Mouse (Mus musculus) adrenal gland, postnatal 10 days (tissue): ENCODE measurements around the gene Tln1. TPM values are rescaled to one million over a fixed set of nuclear protein-coding genes. Genes with fewer than 3 reads are reported as not detected.
A peak's percentile ranks its signal among the peaks of the same experiment; 100 is the strongest.

ENCODE experiments used
- DNase-seq: peaks from one replicate; pipeline ENCODE4 v3.0.0; 2021; ENCODE audit warnings: mixed read lengths
- total RNA-seq, 2 experiments: library from RNA; stranded (reverse); gene quantifications; 2 replicates each; pipeline ENCODE4 v1.2.3; 2021

Tln1 gene
- total RNA-seq, 2 experiments from 2014 or later, result 171 to 192 TPM

- no peak for DNase-seq
These were observed 15.3 kb downstream of the Tln1 start for GRCm38 (mm10) chr4:43547160-43547559.

- peak; percentile 84 for DNase-seq
These were observed 16.0 kb downstream of the Tln1 start for GRCm38 (mm10) chr4:43546375-43547047.

GRCm38 (mm10) chr4:43542044-43542443 lies 20.4 kb downstream of the Tln1 start:
- no peak for DNase-seq

GRCm38 (mm10) chr4:43536031-43536430 lies 26.5 kb downstream of the Tln1 start:
- no peak for DNase-seq

GRCm38 (mm10) chr4:43535628-43536027 lies 26.9 kb downstream of the Tln1 start:
- DNase-seq, result no peak

GRCm38 (mm10) chr4:43533270-43533669 lies 29.2 kb downstream of the Tln1 start:
- peak; percentile 83 for DNase-seq

GRCm38 (mm10) chr4:43530581-43530980 lies 31.9 kb downstream of the Tln1 start:
- DNase-seq, result peak; percentile 86

- DNase-seq, result peak; percentile 57
These were observed 32.4 kb downstream of the Tln1 start for GRCm38 (mm10) chr4:43530081-43530501.

- DNase-seq, result no peak
These were observed 34.0 kb downstream of the Tln1 start for GRCm38 (mm10) chr4:43528487-43528886.

- DNase-seq, result no peak
These were observed 34.6 kb downstream of the Tln1 start for GRCm38 (mm10) chr4:43527880-43528279.

GRCm38 (mm10) chr4:43519956-43520355 lies 42.5 kb downstream of the Tln1 start:
- DNase-seq, result peak; percentile 95

- no peak for DNase-seq
These were observed 42.9 kb downstream of the Tln1 start for GRCm38 (mm10) chr4:43519551-43519950.

GRCm38 (mm10) chr4:43515764-43516708 lies 46.5 kb downstream of the Tln1 start:
- no peak for DNase-seq

- DNase-seq, result no peak
These were observed 48.7 kb downstream of the Tln1 start for GRCm38 (mm10) chr4:43513791-43514190.

GRCm38 (mm10) chr4:43513300-43513699 lies 49.2 kb downstream of the Tln1 start:
- no peak for DNase-seq

- DNase-seq, result no peak
These were observed 49.8 kb downstream of the Tln1 start for GRCm38 (mm10) chr4:43512653-43513052.

- DNase-seq, result no peak
These were observed 50.6 kb downstream of the Tln1 start for GRCm38 (mm10) chr4:43511675-43512454.

- no peak for DNase-seq
These were observed 53.4 kb downstream of the Tln1 start for GRCm38 (mm10) chr4:43509109-43509508.

GRCm38 (mm10) chr4:43508666-43508997 lies 53.9 kb downstream of the Tln1 start:
- DNase-seq, result peak; percentile 70

- DNase-seq, result peak; percentile 16
These were observed 54.4 kb downstream of the Tln1 start for GRCm38 (mm10) chr4:43507938-43508665.

GRCm38 (mm10) chr4:43506536-43507185 lies 55.8 kb downstream of the Tln1 start, which contains the start of gene Car9:
TSS of gene Car9 (plus strand) at chr4:43506966.
- peak; percentile 65 for DNase-seq
